Mouse (Mus musculus) urinary bladder, postnatal 10 days (tissue): ENCODE measurements around the gene Mindy4b-ps.

Source experiments
- DNase-seq: peaks from one replicate; pipeline ENCODE4 v3.0.0; 2022; ENCODE audit warnings: low spot score

Gene Mindy4b-ps

DNA sequence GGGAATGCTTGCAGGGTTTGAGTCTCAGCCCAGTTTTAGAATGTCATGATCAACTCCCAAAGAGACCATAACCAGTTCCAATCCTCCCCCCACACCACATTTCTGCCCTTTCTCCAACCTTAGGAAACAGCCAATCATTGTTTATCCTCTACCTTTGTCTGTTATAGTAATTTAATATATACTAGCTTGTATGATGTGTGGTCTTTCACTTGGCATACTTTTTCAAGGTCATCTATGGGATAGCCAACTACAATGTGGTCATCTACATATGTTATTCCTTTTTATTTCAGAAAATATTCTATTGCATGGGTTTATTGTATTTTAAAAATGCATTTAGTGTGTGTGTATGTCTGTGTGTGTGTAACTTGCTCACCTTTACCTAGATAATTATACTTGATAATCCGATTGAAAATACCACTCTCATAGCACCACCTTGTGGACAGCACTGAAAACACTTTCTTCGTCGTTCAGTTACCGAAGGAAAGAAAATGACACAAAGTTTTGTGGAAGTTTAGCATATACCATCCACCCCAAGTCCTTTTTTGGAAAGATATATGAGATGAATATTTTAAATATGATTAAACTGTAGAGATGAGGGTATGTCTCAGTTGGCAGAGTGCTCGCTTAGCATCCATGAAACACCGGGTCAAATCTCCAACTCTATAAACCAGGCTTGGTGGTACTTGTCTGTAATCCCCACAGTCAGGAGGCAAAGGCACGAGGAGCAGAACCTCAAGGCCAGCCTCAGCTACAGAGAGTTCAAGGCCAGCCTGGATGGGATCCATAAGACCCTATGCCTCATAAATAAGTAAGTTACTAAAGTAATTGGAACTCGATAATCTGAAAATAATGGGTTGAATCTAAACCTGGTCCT is 37.7 kb downstream of the Mindy4b-ps start:
- no peak for DNase-seq

DNA sequence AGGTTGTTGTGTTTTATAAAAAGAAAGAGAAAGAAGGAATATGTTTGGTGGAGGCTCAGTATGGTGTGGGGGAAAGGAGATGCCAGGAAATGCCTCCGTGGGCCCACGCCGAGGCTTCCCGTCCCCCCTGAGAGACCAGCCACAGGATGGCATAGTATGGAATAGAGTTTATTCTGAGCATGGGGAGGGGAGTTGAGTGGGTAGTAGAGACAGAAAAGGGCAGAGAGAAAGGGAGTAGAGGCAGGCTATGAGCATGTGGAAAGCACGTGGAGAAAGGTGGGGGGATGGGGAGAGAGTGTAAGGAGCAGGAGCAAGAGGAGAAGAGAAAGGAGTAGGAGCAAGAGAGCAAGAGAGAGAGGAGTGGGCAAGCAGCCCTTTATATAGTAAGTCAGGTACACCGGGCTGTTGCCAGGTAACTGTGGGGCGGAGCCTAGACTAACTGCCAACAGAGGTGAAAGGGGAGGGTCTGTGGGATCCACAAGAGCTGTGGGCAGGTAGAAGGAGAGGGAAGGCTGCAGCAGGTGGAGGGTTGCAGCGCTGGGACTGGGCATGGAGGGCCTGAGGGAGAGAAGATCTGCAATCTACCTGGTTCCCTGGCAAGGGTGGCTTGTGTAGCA is 38.4 kb downstream of the Mindy4b-ps start:
- no peak for DNase-seq

DNA sequence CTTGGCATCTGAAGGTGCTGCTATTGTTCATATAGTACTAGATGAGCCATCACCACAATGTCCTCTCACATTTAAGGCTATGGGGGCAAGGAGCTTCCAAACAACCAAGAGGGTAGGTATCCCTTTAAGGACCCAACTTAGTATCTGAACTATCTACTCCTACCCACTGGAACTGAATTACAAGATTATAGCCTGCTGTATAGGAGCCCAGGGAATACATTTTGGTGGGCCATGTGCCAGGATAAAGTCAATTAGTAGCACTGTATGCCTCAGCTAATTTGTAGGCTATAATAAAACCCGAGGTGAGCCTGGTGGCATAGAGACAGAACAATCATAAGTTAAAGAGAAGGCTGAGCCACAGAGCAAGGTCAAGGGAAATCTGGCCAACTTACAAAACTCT is 65.7 kb downstream of the Mindy4b-ps start:
- no peak for DNase-seq

DNA sequence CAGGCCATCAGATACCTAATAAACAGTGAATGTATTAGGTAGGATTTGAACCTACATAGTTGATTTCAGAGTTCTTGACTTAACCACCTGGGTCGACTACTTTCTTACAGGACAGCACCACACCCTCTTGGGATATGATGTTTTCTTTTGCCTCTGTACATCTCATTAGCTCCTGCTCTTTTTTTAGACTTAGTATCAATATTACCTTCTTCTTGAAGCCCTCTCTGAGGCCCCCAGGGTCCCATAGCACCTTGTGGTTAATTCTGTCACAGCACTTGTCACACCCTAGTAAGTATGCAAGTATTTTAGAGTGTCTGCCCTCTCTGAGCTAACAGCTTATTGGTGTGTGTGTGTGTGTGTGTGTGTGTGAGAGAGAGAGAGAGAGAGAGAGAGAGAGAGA is 66.3 kb downstream of the Mindy4b-ps start:
- DNase-seq: no peak

DNA sequence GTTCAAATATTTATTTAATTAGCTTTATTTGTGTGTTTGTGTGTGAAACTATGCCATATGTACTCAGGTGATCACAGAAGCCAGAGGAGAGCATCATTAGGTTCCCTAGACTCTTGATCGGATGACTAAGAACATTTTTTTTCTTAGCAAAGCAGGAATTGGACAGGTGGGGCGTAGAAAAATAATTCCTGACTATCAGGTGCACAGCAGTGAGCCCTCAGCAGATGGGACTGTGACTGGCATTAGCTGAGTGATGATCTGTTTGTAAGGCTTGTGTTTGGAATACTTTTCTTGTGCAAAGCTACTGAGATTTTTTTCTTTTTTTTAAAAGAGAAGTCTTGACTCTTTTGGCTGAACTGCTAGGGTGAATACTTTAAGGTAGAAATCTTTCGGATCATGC is 67.8 kb downstream of the Mindy4b-ps start:
- DNase-seq: no peak

DNA sequence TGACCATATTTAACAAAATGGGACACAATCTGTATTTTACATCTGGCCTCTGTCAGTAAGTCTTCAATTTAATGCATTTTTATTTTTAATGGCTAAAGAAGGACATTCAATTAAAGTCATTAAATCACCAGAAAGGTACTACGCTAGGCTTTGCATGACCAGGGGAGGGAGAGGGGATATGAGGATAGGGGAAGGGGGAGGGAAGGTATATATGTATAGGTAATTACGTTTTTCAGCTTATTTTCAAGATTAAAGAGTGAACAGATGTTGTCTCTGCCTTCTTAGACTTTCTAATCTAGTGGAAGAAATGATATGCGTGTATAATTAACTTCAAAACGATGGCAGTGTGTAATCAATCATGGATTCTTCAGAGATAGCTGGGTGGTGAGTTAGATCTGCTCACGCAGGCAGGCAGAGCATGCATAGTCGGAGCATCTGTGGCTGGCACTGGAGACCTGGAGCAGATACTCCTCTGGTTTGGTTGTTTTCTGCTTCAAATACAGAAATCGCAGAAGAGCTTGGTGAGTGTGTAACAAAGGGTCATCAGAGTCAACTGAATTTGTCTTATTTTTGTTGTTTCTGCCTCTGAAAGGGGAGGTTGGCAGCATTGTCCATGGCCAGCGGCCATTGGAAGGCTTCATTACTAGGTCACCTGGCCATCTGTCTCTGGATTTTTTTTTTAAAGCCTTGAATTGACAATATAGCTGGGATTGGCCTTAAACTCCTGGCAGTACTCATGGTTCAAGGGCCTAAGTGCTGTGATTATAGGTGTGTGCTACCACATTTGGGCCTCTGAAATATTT is 70.1 kb downstream of the Mindy4b-ps start:
- DNase-seq: no peak

DNA sequence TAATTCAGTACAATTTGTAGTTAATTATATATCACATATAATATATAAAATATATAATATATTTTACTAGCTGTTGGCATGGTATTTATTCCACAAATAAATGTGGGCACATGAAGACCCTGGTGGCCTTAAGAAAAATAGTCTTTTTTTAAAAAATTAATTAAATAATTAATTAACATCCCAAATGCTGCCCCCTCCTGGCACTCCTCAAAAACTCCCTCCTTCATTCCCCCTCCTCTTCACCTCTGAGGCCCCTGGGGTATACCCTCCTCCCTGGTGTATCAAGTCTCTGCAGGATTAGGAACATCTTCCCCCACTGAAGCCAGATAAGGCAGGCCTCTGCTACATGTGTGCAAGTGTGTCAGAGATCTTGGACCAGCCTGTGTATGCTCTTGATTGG is 73.4 kb downstream of the Mindy4b-ps start:
- DNase-seq: no peak

DNA sequence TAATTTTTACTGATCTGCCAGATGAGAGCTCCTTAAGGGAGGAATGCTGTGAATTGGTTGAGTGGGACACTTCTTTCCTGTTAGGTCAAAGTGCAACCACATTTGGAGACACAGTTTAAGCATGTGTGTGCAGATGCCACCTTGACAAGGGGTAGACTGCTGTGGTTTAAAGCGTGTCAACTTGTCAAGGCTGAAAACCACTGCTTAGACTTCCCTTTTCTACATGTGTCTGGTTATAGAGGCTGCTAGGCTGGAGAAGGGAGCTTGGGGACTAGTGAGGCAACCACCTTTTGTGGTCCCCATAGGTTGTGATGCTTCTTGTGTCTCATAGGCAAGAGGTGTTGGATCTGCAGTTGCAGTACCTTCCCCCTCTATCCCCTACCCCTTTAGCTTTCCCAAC is 74.2 kb downstream of the Mindy4b-ps start:
- no peak for DNase-seq

DNA sequence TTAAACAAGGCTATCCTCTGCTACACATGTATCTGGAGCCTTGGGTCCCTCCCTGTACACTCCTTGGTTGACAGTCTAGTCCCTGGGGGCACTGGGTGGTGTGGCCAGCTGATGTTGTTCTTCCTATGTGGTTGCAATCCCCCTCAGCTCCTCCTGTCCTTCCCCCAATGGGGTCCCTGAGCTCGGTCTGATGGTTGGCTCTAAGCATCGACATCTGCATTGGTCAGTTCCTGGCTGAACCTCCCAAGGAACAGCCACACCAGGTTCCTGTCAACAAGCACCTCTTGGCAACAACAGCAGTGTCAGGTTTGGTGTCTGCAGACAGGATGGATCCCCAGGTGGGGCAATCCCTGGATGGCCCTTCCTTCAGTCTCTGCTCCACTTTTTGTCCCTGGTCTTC is 82.6 kb downstream of the Mindy4b-ps start:
- DNase-seq: no peak
